Mouse (Mus musculus): ENCODE measurements around the gene 2900011O08Rik. TPM values are rescaled to one million over a fixed set of nuclear protein-coding genes. Genes with fewer than 3 reads are reported as not detected.

The 2900011O08Rik gene
- polyA plus RNA-seq, 1 experiment from 2014 or later, result 0.84 TPM

GRCm38 (mm10) chr16:14042421-14042820, 56.0 kb downstream of the 2900011O08Rik start:
- no peak overlapping the region for H3K4me3 ChIP-seq (replicated peaks; ENCODE audit: low read depth, low read length)
- H3K27me3 ChIP-seq (ENCODE audit: insufficient read depth, low read length), result no peaks in the 10 kb centered on the region
- no peak overlapping the region for H3K27ac ChIP-seq
- TF ChIP-seq CTCF (IDR thresholded peaks at IDR 0.05; ENCODE audit: low read depth), result no peak
- ATAC-seq (replicated peaks; ENCODE audit: low FRiP score, low read depth) (no peak), DNase-seq (ENCODE audit: low spot score) (no peak)
- no peak overlapping the region for H3K4me2 ChIP-seq (ENCODE audit: low read length)
- no peaks in the 10 kb centered on the region for H3K9me3 ChIP-seq (replicated peaks; ENCODE audit: low read length)
- no peaks in the 10 kb centered on the region for H3K4me1 ChIP-seq (replicated peaks; ENCODE audit: insufficient read depth, low read length)
- WGBS, result 89% methylated on average over 2 of the region's 2 CpGs
- H3K36me3 ChIP-seq (ENCODE audit: insufficient read depth, low read length), result no peaks in the 10 kb centered on the region
- no peak overlapping the region for H3K9ac ChIP-seq (ENCODE audit: low read depth, low read length)

- Histone ChIP-seq H3K9me3 (replicated peaks; ENCODE audit: low read length) (no peaks in the 10 kb centered on the region), H3K27me3 (ENCODE audit: insufficient read depth, low read length) (no peaks in the 10 kb centered on the region), H3K36me3 (ENCODE audit: insufficient read depth, low read length) (no peaks in the 10 kb centered on the region), H3K4me1 (replicated peaks; ENCODE audit: insufficient read depth, low read length) (no peaks in the 10 kb centered on the region), H3K4me2 (ENCODE audit: low read length) (no peak overlapping the region), H3K4me3 (replicated peaks; ENCODE audit: low read depth, low read length) (no peak overlapping the region), H3K27ac (no peak overlapping the region), H3K9ac (ENCODE audit: low read depth, low read length) (no peak overlapping the region)
- no peak for TF ChIP-seq CTCF (IDR thresholded peaks at IDR 0.05; ENCODE audit: low read depth)
- DNase-seq (ENCODE audit: low spot score) (no peak), ATAC-seq (replicated peaks; ENCODE audit: low FRiP score, low read depth) (no peak)
- 85% methylated on average over 8 of the region's 8 CpGs for whole genome bisulfite sequencing
Measured at GRCm38 (mm10) chr16:14044695-14045094, 58.3 kb downstream of the 2900011O08Rik start.

GRCm38 (mm10) chr16:14046224-14046756, 59.9 kb downstream of the 2900011O08Rik start:
- no peak for TF ChIP-seq CTCF (IDR thresholded peaks at IDR 0.05; ENCODE audit: low read depth)
- Histone ChIP-seq H3K4me3 (replicated peaks; ENCODE audit: low read depth, low read length) (no peak overlapping the region), H3K9ac (ENCODE audit: low read depth, low read length) (no peak overlapping the region), H3K27me3 (ENCODE audit: insufficient read depth, low read length) (no peaks in the 10 kb centered on the region), H3K9me3 (replicated peaks; ENCODE audit: low read length) (no peaks in the 10 kb centered on the region), H3K27ac (no peak overlapping the region), H3K4me2 (ENCODE audit: low read length) (no peak overlapping the region), H3K36me3 (ENCODE audit: insufficient read depth, low read length) (no peaks in the 10 kb centered on the region), H3K4me1 (replicated peaks; ENCODE audit: insufficient read depth, low read length) (no peaks in the 10 kb centered on the region)
- DNase-seq (ENCODE audit: low spot score) (no peak), ATAC-seq (replicated peaks; ENCODE audit: low FRiP score, low read depth) (no peak)
- 33% methylated on average over 4 of the region's 4 CpGs for WGBS

- ATAC-seq (replicated peaks; ENCODE audit: low FRiP score, low read depth), result no peak
- Histone ChIP-seq H3K9ac (ENCODE audit: low read depth, low read length) (no peak overlapping the region), H3K9me3 (replicated peaks; ENCODE audit: low read length) (no peaks in the 10 kb centered on the region), H3K27me3 (ENCODE audit: insufficient read depth, low read length) (no peaks in the 10 kb centered on the region), H3K4me2 (ENCODE audit: low read length) (no peak overlapping the region), H3K4me1 (replicated peaks; ENCODE audit: insufficient read depth, low read length) (no peaks in the 10 kb centered on the region), H3K27ac (no peak overlapping the region), H3K36me3 (ENCODE audit: insufficient read depth, low read length) (no peaks in the 10 kb centered on the region), H3K4me3 (replicated peaks; ENCODE audit: low read depth, low read length) (no peak overlapping the region)
- 93% methylated on average over 2 of the region's 2 CpGs for WGBS
- TF ChIP-seq CTCF (IDR thresholded peaks at IDR 0.05; ENCODE audit: low read depth), result no peak
- no peak for DNase-seq (ENCODE audit: low spot score)
Measured at GRCm38 (mm10) chr16:14052221-14052620, 65.8 kb downstream of the 2900011O08Rik start.

GRCm38 (mm10) chr16:14053116-14053515, 66.7 kb downstream of the 2900011O08Rik start:
- no peak for TF ChIP-seq CTCF (IDR thresholded peaks at IDR 0.05; ENCODE audit: low read depth)
- H3K4me2 ChIP-seq (ENCODE audit: low read length), result no peak overlapping the region
- ATAC-seq (replicated peaks; ENCODE audit: low FRiP score, low read depth), result no peak
- no peaks in the 10 kb centered on the region for H3K4me1 ChIP-seq (replicated peaks; ENCODE audit: insufficient read depth, low read length)
- 84% methylated on average over 5 of the region's 5 CpGs for WGBS
- H3K27ac ChIP-seq, result no peak overlapping the region
- DNase-seq (ENCODE audit: low spot score), result no peak
- H3K36me3 ChIP-seq (ENCODE audit: insufficient read depth, low read length), result no peaks in the 10 kb centered on the region
- H3K4me3 ChIP-seq (replicated peaks; ENCODE audit: low read depth, low read length), result no peak overlapping the region
- H3K27me3 ChIP-seq (ENCODE audit: insufficient read depth, low read length), result no peaks in the 10 kb centered on the region
- H3K9me3 ChIP-seq (replicated peaks; ENCODE audit: low read length), result no peaks in the 10 kb centered on the region
- no peak overlapping the region for H3K9ac ChIP-seq (ENCODE audit: low read depth, low read length)

- no peaks in the 10 kb centered on the region for H3K9me3 ChIP-seq (replicated peaks; ENCODE audit: low read length)
- no peak overlapping the region for H3K27ac ChIP-seq
- no peaks in the 10 kb centered on the region for H3K27me3 ChIP-seq (ENCODE audit: insufficient read depth, low read length)
- no peak for TF ChIP-seq CTCF (IDR thresholded peaks at IDR 0.05; ENCODE audit: low read depth)
- no peaks in the 10 kb centered on the region for H3K4me1 ChIP-seq (replicated peaks; ENCODE audit: insufficient read depth, low read length)
- DNase-seq (ENCODE audit: low spot score) (peak; percentile 9), ATAC-seq (replicated peaks; ENCODE audit: low FRiP score, low read depth) (no peak)
- no peaks in the 10 kb centered on the region for H3K36me3 ChIP-seq (ENCODE audit: insufficient read depth, low read length)
- H3K4me2 ChIP-seq (ENCODE audit: low read length), result no peak overlapping the region
- H3K4me3 ChIP-seq (replicated peaks; ENCODE audit: low read depth, low read length), result no peak overlapping the region
- H3K9ac ChIP-seq (ENCODE audit: low read depth, low read length), result no peak overlapping the region
- 36% methylated on average over 1 of the region's 1 CpGs for WGBS
Measured at GRCm38 (mm10) chr16:14055271-14055670, 68.9 kb downstream of the 2900011O08Rik start.

GRCm38 (mm10) chr16:14056734-14057133, 70.3 kb downstream of the 2900011O08Rik start:
- Histone ChIP-seq H3K4me3 (replicated peaks; ENCODE audit: low read depth, low read length) (no peak overlapping the region), H3K9me3 (replicated peaks; ENCODE audit: low read length) (no peaks in the 10 kb centered on the region), H3K4me1 (replicated peaks; ENCODE audit: insufficient read depth, low read length) (no peaks in the 10 kb centered on the region), H3K27me3 (ENCODE audit: insufficient read depth, low read length) (no peaks in the 10 kb centered on the region), H3K27ac (no peak overlapping the region), H3K4me2 (ENCODE audit: low read length) (no peak overlapping the region), H3K9ac (ENCODE audit: low read depth, low read length) (no peak overlapping the region), H3K36me3 (ENCODE audit: insufficient read depth, low read length) (no peaks in the 10 kb centered on the region)
- ATAC-seq (replicated peaks; ENCODE audit: low FRiP score, low read depth) (no peak), DNase-seq (ENCODE audit: low spot score) (no peak)
- 54% methylated on average over 4 of the region's 4 CpGs for WGBS
- TF ChIP-seq CTCF (IDR thresholded peaks at IDR 0.05; ENCODE audit: low read depth), result no peak

Measured in kidney, postnatal 0 days (tissue).